Mouse (Mus musculus) midbrain, embryonic 12.5 days (tissue): ENCODE data around the gene Gnat2. TPM values are rescaled to one million over a fixed set of nuclear protein-coding genes. Genes with fewer than 3 reads are reported as not detected.

Source experiments
- ATAC-seq: fragments of 200-750 bp; cut with Nextera tagmentation; 2 replicates; pipeline ENCODE4 v1.8.0; 2017; ENCODE audit warnings: low read depth, moderate TSS enrichment, moderate library complexity; ENCODE audit not compliant: low FRiP score
- H3K27ac ChIP-seq: fragments of 300-500 bp; sonication (generic); replicated peaks from 2 replicates; pipeline ENCODE4 v1.5.1; 2016; ENCODE audit warnings: mild to moderate bottlenecking
- H3K27me3 ChIP-seq: fragments of 300-500 bp; sonication (generic); 2 replicates; pipeline ENCODE4 v1.6.1; 2016; ENCODE audit warnings: mild to moderate bottlenecking
- H3K36me3 ChIP-seq: fragments of 300-500 bp; sonication (generic); 2 replicates; pipeline ENCODE4 v1.6.1; 2016
- H3K4me1 ChIP-seq: fragments of 300-500 bp; sonication (generic); 2 replicates; pipeline ENCODE4 v1.6.1; 2016
- H3K4me2 ChIP-seq: fragments of 300-500 bp; sonication (generic); replicated peaks from 2 replicates; pipeline ENCODE4 v1.6.1; 2016; ENCODE audit warnings: mild to moderate bottlenecking, moderate library complexity
- H3K4me3 ChIP-seq: fragments of 300-500 bp; sonication (generic); 2 replicates; pipeline ENCODE4 v1.5.1; 2016; ENCODE audit warnings: mild to moderate bottlenecking
- H3K9ac ChIP-seq: fragments of 300-500 bp; sonication (generic); replicated peaks from 2 replicates; pipeline ENCODE4 v1.6.1; 2016; ENCODE audit warnings: mild to moderate bottlenecking, moderate library complexity
- H3K9me3 ChIP-seq: fragments of 300-500 bp; sonication (generic); 2 replicates; pipeline ENCODE4 v1.6.1; 2016; ENCODE audit warnings: mild to moderate bottlenecking
- WGBS: fragments of 180-500 bp; shearing (Covaris S2); methylation state at CpG from one replicate; pipeline ENCODE4 v1.1.7; 2016; 5-methylcytosine and 5-hydroxymethylcytosine counted together
- polyA plus RNA-seq: library from polyadenylated mRNA; unstranded; fragments of >200 nt; fragmentation: Nextera tagmentation; extraction: Ambion mirVana; gene quantifications from 2 replicates; pipeline ENCODE4 v1.2.1, GENCODE M21; 2016

The Gnat2 gene
- polyA plus RNA-seq, 1 experiment from 2014 or later = 0.41 TPM

DNA sequence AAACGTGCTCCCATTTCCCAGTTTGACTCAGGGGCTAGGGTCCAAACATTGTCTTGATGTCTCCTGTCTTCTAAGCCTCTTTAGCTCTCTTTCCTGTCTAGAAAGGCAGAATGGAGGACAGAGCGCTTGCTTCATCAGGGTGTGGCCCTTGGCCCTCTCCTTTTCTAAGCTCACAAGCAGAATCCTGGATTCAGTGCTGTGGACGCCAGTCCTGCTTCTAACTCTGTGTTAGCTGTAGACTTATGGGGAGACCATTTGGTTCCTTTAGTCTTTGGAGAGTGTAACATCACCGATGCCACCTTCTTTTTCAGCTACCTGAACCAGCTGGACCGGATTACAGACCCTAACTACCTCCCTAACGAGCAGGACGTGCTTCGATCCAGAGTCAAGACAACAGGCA lies 5.1 kb downstream of the Gnat2 start:
- Histone ChIP-seq H3K4me2 (no peak overlapping the region), H3K36me3 (no peaks in the 10 kb centered on the region), H3K4me1 (peaks cover 12% of the 10 kb centered on the region), H3K4me3 (no peak overlapping the region), H3K27ac (no peak overlapping the region), H3K27me3 (no peaks in the 10 kb centered on the region), H3K9ac (no peak overlapping the region), H3K9me3 (no peaks in the 10 kb centered on the region)
- no peak for ATAC-seq
- 87% methylated on average over 8 of the region's 8 CpGs for WGBS

DNA sequence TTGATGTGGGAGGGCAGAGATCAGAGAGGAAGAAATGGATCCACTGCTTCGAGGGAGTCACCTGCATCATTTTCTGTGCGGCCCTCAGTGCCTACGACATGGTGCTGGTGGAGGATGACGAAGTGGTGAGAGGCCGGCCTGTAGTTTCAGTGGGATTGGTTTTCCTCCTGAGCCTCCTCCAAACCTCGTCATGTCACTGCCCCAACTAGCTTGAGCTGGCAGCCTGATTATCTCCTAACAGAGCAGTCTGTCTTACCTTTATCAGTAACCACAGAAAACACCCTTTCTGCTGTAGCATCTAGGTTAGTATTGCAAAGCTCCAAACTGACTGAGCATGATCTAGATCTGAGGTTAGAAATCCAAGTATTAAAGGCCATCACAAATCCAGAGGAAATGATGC lies 5.7 kb downstream of the Gnat2 start:
- H3K27ac ChIP-seq = no peak overlapping the region
- H3K27me3 ChIP-seq = no peaks in the 10 kb centered on the region
- H3K36me3 ChIP-seq = no peaks in the 10 kb centered on the region
- H3K4me2 ChIP-seq = no peak overlapping the region
- no peaks in the 10 kb centered on the region for H3K9me3 ChIP-seq
- WGBS = 86% methylated on average over 6 of the region's 6 CpGs
- no peak for ATAC-seq
- no peak overlapping the region for H3K9ac ChIP-seq
- peaks cover 9% of the 10 kb centered on the region for H3K4me1 ChIP-seq
- no peak overlapping the region for H3K4me3 ChIP-seq

DNA sequence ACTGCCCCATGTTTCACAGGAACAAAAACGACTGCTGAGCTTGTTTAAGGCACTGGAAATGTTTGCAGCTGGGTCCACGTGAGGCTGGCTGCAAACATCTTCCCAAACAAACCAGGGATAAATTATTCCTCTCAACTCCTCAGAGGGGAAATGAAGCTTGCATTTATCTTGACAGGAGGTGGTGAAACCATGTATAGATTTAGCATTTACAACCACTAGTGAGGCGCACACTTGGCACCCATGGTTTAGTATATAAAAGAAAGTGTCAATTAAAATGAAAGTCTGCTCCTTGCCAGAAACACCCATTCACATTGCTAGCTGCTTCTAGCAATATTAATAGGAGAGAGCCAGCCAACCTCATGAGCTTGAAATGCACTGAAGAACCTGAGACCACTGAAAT lies 9.0 kb downstream of the Gnat2 start:
- H3K36me3 ChIP-seq = peaks cover 17% of the 10 kb centered on the region
- H3K9me3 ChIP-seq = no peaks in the 10 kb centered on the region
- H3K27ac ChIP-seq = no peak overlapping the region; the same call in 1 of the 2 replicates
- H3K9ac ChIP-seq = 0 out of 2 replicates have a peak overlapping the region, but pooled peaks have one; percentile 15
- no peak overlapping the region for H3K4me3 ChIP-seq
- H3K4me1 ChIP-seq = peaks cover 8% of the 10 kb centered on the region; the same call in 1 of the 2 replicates
- no peak for ATAC-seq
- no peaks in the 10 kb centered on the region for H3K27me3 ChIP-seq
- 57% methylated on average over 3 of the region's 3 CpGs for WGBS
- H3K4me2 ChIP-seq = no peak overlapping the region

DNA sequence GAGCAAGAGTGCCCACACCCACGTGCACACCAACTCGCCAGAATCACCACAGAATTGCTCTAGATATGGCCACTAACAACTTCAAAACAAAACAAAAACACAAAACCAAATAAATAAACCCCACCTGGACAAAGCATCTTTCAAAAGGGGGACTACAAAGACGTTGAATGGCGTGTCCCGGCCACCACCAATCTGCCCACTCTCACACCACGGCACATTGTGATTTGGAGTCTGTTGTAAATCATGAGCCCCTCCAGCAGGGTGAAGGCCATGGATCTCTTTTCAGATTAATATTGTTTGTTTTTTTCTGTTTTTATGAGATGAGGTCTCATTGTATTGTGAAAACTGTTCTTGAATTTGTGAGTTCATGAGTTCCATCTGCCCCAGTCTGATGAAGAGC lies 9.5 kb downstream of the Gnat2 start:
- H3K9me3 ChIP-seq = no peaks in the 10 kb centered on the region
- peaks cover 8% of the 10 kb centered on the region; the same call in 1 of the 2 replicates for H3K4me1 ChIP-seq
- WGBS = 88% methylated on average over 6 of the region's 6 CpGs
- ATAC-seq = no peak
- peaks cover 18% of the 10 kb centered on the region for H3K36me3 ChIP-seq
- H3K4me2 ChIP-seq = no peak overlapping the region
- H3K9ac ChIP-seq = no peak overlapping the region
- H3K27me3 ChIP-seq = no peaks in the 10 kb centered on the region
- H3K27ac ChIP-seq = no peak overlapping the region; the same call in 1 of the 2 replicates
- no peak overlapping the region for H3K4me3 ChIP-seq

DNA sequence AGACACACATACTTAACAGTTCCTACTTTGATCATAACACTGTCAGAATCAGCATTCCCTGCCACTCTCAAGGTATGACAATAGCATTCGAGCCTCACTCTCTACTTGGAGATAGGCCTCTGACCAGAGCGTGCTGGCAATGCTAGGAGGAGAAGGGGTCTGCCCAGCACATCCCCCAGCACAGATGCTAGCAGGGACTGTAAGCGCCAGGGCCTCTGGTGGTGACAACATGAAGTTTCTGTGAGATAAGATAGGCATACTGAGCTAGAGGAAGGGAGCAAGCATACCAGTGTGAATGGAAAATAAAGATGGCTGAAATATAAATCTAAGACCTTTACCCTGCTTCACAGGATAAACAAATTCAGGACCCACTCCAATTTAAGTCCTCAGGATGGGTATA lies 12.7 kb downstream of the Gnat2 start:
- WGBS = 85% methylated on average over 3 of the region's 3 CpGs
- H3K4me2 ChIP-seq = no peak overlapping the region
- H3K4me3 ChIP-seq = no peak overlapping the region
- ATAC-seq = no peak
- H3K9me3 ChIP-seq = no peaks in the 10 kb centered on the region
- H3K36me3 ChIP-seq = peaks cover 45% of the 10 kb centered on the region
- no peaks in the 10 kb centered on the region for H3K27me3 ChIP-seq
- no peak overlapping the region for H3K9ac ChIP-seq
- no peak overlapping the region for H3K27ac ChIP-seq
- peaks cover 8% of the 10 kb centered on the region; the same call in 1 of the 2 replicates for H3K4me1 ChIP-seq

DNA sequence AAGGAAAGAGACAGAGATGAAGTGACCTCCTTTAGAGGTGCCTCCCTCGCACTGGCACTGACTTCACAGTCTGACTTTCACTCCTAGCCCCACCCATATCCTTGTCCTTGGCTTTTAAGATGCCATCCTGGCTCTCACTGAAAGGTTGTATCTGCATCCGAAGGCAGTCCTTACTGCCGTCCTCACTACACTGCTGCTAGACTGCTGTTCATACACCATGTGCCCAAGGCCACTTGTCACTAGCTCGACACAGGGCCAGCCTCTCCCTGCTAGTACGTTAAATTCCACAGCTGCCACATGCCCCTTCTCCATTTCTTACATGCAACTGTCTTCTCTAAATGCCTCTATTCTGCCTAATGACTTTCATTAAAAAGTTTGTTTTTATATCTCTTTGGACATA lies 18.7 kb downstream of the Gnat2 start:
- Histone ChIP-seq H3K27me3 (no peaks in the 10 kb centered on the region), H3K4me2 (no peak overlapping the region), H3K9ac (no peak overlapping the region), H3K36me3 (peaks cover 77% of the 10 kb centered on the region), H3K27ac (no peak overlapping the region), H3K9me3 (no peaks in the 10 kb centered on the region), H3K4me1 (no peaks in the 10 kb centered on the region), H3K4me3 (no peak overlapping the region)
- WGBS = 89% methylated on average over 5 of the region's 5 CpGs
- ATAC-seq = no peak

DNA sequence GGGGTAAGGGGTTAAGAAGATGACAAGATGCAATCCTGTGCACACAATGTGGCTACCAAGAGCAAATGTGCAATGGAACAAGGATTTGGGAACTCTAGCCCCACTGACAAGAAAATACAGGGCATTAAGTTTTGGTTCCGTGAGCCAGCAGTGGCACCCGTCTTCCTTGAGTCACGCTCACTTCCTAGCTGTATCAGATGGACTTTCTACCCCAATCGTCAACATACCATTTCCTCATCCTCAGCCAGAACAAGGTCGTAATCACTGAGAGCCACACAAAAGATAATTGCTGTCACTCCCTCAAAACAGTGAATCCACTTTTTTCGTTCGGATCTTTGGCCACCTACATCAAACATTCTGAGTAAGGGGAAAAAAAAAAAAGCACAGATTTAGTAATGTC lies 19.7 kb downstream of the Gnat2 start:
- Histone ChIP-seq H3K4me3 (no peak overlapping the region), H3K4me2 (no peak overlapping the region), H3K36me3 (peaks cover 77% of the 10 kb centered on the region), H3K9me3 (no peaks in the 10 kb centered on the region), H3K27me3 (no peaks in the 10 kb centered on the region), H3K9ac (no peak overlapping the region), H3K4me1 (no peaks in the 10 kb centered on the region), H3K27ac (no peak overlapping the region)
- 94% methylated on average over 7 of the region's 7 CpGs for WGBS
- ATAC-seq = no peak

DNA sequence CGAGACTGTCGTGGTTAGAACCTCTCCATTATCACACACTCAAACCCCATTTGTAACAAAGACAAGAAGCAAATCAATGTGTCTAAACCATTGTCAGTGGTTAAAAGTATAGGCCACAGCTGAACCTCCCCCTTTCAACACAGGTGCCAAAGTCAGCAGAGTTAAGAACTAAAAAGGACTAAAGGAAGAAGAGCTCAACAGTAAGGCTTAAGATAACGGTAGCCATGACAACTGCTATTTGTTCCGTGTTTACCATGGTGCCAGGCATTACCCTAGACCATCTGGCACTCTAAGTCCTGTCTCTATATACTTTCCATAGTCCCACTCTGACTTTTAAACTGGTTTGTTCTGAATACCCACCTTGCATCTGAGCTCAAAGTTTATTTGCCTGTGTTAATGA lies 20.1 kb downstream of the Gnat2 start:
- Histone ChIP-seq H3K9ac (no peak overlapping the region), H3K36me3 (peaks cover 80% of the 10 kb centered on the region), H3K27ac (no peak overlapping the region), H3K4me2 (no peak overlapping the region), H3K4me3 (no peak overlapping the region), H3K27me3 (no peaks in the 10 kb centered on the region), H3K4me1 (no peaks in the 10 kb centered on the region), H3K9me3 (no peaks in the 10 kb centered on the region)
- ATAC-seq = no peak
- 78% methylated on average over 4 of the region's 4 CpGs for WGBS

DNA sequence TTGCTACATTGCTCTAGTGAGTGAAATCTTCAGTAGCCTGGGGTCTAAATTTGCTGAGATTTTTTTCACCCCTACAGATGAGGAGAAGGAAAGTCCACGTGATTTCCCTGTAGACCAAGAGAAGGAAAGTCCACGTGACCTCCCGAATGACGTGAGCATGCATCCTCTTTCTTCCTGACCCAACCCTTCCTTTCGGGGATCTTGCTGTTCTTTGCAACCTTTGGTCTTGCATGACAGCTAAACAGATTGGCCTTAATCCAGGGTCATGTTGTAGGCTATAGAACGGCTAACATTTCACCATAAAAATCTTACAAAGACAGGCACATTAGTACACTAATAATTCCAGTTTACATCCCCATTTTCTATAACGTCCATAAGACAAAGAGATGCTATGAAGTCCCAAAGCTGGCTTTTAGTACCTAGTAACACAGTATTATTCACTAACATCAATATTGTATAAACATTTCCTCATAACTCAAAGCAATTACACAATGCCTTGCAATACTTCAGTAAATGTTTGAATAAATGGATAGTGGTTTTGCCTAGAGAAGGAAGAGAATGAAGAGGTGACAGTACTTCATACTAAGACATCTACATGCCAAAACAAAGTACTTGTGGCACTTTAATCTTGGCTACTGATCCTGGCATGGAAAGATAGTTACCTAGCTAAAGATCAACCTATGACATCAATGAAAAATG lies 21.2 kb downstream of the Gnat2 start:
- 92% methylated on average over 7 of the region's 7 CpGs for WGBS
- Histone ChIP-seq H3K4me3 (no peak overlapping the region), H3K9ac (no peak overlapping the region), H3K36me3 (peaks cover 79% of the 10 kb centered on the region), H3K4me1 (no peaks in the 10 kb centered on the region), H3K9me3 (no peaks in the 10 kb centered on the region), H3K27me3 (no peaks in the 10 kb centered on the region), H3K27ac (no peak overlapping the region), H3K4me2 (no peak overlapping the region)
- no peak for ATAC-seq

DNA sequence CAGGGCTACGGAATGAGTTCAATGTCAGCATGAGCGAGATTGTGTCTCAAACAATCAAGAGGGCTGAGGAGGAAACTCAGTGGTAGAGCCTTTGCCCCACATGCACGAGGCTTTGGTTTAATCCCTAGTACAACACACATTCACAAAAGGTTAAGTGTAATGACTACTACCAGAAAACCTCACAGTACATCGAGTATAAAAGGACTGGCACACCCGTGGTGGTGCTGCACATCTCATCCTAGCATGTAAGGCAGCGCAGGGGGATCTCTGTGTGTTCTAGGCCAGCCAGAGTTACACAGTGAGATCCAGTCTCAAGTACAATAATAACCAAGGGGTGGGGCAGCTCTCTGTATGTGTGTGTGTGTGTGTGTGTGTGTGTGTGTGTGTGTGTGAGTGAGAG lies 24.9 kb downstream of the Gnat2 start:
- H3K4me3 ChIP-seq = no peak overlapping the region
- H3K36me3 ChIP-seq = peaks cover 65% of the 10 kb centered on the region
- H3K27ac ChIP-seq = no peak overlapping the region
- 93% methylated on average over 6 of the region's 6 CpGs for WGBS
- H3K9ac ChIP-seq = no peak overlapping the region
- H3K4me1 ChIP-seq = no peaks in the 10 kb centered on the region
- no peaks in the 10 kb centered on the region for H3K9me3 ChIP-seq
- no peaks in the 10 kb centered on the region for H3K27me3 ChIP-seq
- no peak for ATAC-seq
- no peak overlapping the region for H3K4me2 ChIP-seq

DNA sequence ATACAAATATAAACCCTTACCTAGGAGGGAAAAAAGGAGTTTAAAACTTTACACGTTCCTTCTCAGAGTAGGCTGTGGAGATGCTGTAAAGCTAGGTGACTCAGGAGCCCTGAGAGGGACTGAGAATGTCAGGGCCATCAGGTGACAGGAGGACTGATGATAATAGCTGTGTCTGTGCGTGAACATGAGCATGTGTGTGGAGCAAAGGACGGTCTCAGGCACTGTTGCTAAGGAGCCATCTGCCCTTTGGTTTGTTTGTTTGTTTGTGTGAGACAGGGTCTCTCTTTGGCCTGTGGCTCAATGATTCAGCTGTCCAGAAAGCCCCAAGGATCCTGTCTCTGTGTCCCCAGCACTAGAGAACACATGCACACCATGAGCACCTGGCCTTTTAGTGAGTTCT lies 28.5 kb downstream of the Gnat2 start:
- Histone ChIP-seq H3K27ac (no peak overlapping the region), H3K27me3 (no peaks in the 10 kb centered on the region), H3K4me3 (no peak overlapping the region), H3K9ac (no peak overlapping the region), H3K36me3 (peaks cover 40% of the 10 kb centered on the region), H3K9me3 (no peaks in the 10 kb centered on the region), H3K4me1 (no peaks in the 10 kb centered on the region), H3K4me2 (no peak overlapping the region)
- WGBS = 92% methylated on average over 3 of the region's 3 CpGs
- no peak for ATAC-seq

DNA sequence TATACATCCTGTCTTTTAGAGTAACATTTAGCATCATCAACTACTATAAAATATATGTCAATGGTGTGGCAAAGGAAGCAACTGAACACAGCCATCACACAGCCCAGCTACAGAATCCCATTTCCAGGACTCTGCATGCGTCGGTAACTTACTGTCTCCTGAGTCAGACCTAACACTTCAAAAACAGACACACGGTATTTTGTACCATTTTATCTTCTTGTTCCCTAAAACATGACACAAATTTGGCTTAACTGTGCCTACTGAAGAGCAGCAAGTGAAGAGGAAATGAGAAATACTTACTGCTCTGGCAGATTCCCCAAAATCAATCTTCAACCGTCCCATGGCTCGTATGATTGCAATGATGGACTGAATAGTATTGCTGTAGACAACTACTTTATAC lies 30.7 kb downstream of the Gnat2 start:
- Histone ChIP-seq H3K27me3 (no peaks in the 10 kb centered on the region), H3K4me3 (no peak overlapping the region), H3K9ac (no peak overlapping the region), H3K9me3 (no peaks in the 10 kb centered on the region), H3K36me3 (peaks cover 26% of the 10 kb centered on the region), H3K4me2 (no peak overlapping the region), H3K4me1 (no peaks in the 10 kb centered on the region), H3K27ac (no peak overlapping the region)
- ATAC-seq = no peak
- 94% methylated on average over 5 of the region's 5 CpGs for WGBS

DNA sequence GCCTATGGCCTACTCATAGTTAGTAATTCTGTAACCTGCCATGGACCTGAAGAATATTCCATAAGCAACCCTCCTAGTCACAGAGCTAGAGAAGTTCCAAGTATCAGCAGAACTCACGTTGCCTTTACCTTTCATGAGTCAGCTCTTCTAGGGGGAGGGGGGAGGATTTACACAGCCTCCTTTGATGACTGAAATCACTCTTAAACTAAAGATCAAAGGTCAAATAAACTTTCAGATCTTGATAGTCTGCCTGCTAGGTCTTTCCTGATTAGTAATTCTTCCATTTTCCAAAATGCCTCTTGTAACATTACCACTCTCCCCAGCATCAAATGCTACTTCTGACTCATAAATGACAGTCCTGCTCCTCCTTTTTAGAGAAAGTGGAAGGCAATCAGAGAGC lies 31.5 kb downstream of the Gnat2 start:
- no peaks in the 10 kb centered on the region for H3K4me1 ChIP-seq
- H3K9me3 ChIP-seq = no peaks in the 10 kb centered on the region
- peaks cover 18% of the 10 kb centered on the region for H3K36me3 ChIP-seq
- H3K27me3 ChIP-seq = no peaks in the 10 kb centered on the region
- ATAC-seq = no peak
- no peak overlapping the region for H3K4me2 ChIP-seq
- no peak overlapping the region for H3K9ac ChIP-seq
- no peak overlapping the region for H3K4me3 ChIP-seq
- WGBS = 52% methylated on average over 1 of the region's 1 CpGs
- H3K27ac ChIP-seq = no peak overlapping the region
